Mouse (Mus musculus) erythroblast, embryonic 14.5 days (primary cell): ENCODE measurements around the gene Lrrc71.

Experiments
- GATA1 ChIP-seq: IDR thresholded peaks from 2 replicates; pipeline ENCODE4 v1.6.1; 2012; ENCODE audit warnings: low read length, inconsistent platforms, mixed read lengths
- TAL1 ChIP-seq: IDR thresholded peaks from 3 replicates; pipeline ENCODE4 v1.6.1; 2012; ENCODE audit warnings: low read length, inconsistent platforms, mixed read lengths

GRCm38 (mm10) chr3:87770280-87770679 is 21.9 kb upstream of the Lrrc71 start:
- TF ChIP-seq TAL1, result no peak
- TF ChIP-seq GATA1, result no peak
